In the genomic region with DNA sequence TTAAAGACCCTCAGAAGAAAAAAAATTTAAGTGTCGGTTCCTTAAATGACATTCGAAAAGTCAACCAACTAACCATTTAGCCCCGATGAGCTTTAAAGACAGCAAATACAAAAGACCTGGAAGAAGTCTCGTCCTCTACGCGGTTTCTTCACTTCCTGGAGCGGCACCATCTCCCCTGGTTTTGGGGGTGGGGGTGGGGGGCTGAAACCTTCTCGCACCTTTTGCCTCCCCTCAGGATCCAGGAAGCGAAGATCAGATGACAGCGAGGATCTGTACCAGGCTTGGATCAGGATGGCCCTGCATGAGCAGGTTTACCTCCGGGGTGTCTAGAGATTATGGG, we compare ENCODE assay signal across 9 mouse cellular contexts. TPM values are rescaled to one million over a fixed set of nuclear protein-coding genes. Genes with fewer than 3 reads are reported as not detected.
DNase-seq lines count a peak whose midpoint lies in the region; ATAC-seq lines count a peak whose summit lies in the region.
"Had no signal": no experiment of that assay in that cellular context is flagged by ENCODE, and none has a peak within 500 bp of the region (broad histone marks: within the 10 kb centered on the region; RNA-seq: fewer than 3 reads in every experiment).

No protein-coding gene starts in this region.

- H3K27ac ChIP-seq in heart, embryonic 16.5 days (ENCODE audit: low read length): no peak overlapping the region
- H3K27ac ChIP-seq in hindbrain, embryonic 11.5 days (ENCODE audit: low read depth, low read length): peak overlapping the region; percentile 96
- H3K27ac ChIP-seq in midbrain, embryonic 10.5 days (replicated peaks): peak overlapping the region; percentile 90; the same call in 1 of the 2 replicates

- ATAC-seq in heart, embryonic 16.5 days (replicated peaks; ENCODE audit: extremely low read depth, insufficient read depth, low FRiP score): no peak
- peak; percentile 9 for ATAC-seq in activated CD4-positive, CD25-positive, alpha-beta regulatory T cell, adult 4 months
- no peak for ATAC-seq in hindbrain, embryonic 11.5 days (ENCODE audit: low FRiP score)

- H3K9me3 ChIP-seq in heart, embryonic 16.5 days (replicated peaks; ENCODE audit: control insufficient read depth, low read length): no peaks in the 10 kb centered on the region
- no peaks in the 10 kb centered on the region for H3K9me3 ChIP-seq in hindbrain, embryonic 11.5 days (ENCODE audit: control insufficient read depth, low read length)
- no peaks in the 10 kb centered on the region for H3K9me3 ChIP-seq in midbrain, embryonic 10.5 days (replicated peaks)

- 5% methylated on average over 11 of the region's 11 CpGs for WGBS in heart, embryonic 16.5 days
- 7% methylated on average over 11 of the region's 11 CpGs for WGBS in hindbrain, embryonic 11.5 days
- 7% methylated on average over 11 of the region's 11 CpGs for WGBS in midbrain, embryonic 10.5 days

- no peak for DNase-seq in heart, postnatal 4 days
- DNase-seq in hindbrain, embryonic 11.5 days (ENCODE audit: low spot score): no peak
- DNase-seq in midbrain, embryonic 10.5 days (ENCODE audit: low spot score): no peak
- no peak for DNase-seq in urinary bladder, postnatal 4 days (ENCODE audit: low spot score in 2 of 2)
- no peak for DNase-seq in frontal cortex, postnatal 14 days (ENCODE audit: low spot score in 2 of 2)
- DNase-seq in adrenal gland, adult 8-10 months: no peak

- H3K36me3 ChIP-seq in heart, embryonic 16.5 days (ENCODE audit: control insufficient read depth, insufficient read depth): no peaks in the 10 kb centered on the region
- no peaks in the 10 kb centered on the region for H3K36me3 ChIP-seq in hindbrain, embryonic 11.5 days (ENCODE audit: control insufficient read depth, insufficient read depth, low read length)
- H3K36me3 ChIP-seq in midbrain, embryonic 10.5 days: no peaks in the 10 kb centered on the region
- H3K36me3 ChIP-seq: G1E had no signal

- H3K4me3 ChIP-seq in heart, embryonic 16.5 days (ENCODE audit: low read length): peak overlapping the region; percentile 54
- H3K4me3 ChIP-seq in hindbrain, embryonic 11.5 days (ENCODE audit: low read depth, low read length): peak overlapping the region; percentile 65
- H3K4me3 ChIP-seq in midbrain, embryonic 10.5 days: peak overlapping the region; percentile 77

- H3K4me2 ChIP-seq in heart, embryonic 16.5 days (ENCODE audit: low read depth, low read length): peak overlapping the region; percentile 88
- H3K4me2 ChIP-seq in hindbrain, embryonic 11.5 days (replicated peaks; ENCODE audit: low read depth, low read length): peak overlapping the region; percentile 74

- peak overlapping the region; percentile 68 for H3K9ac ChIP-seq in heart, embryonic 16.5 days (ENCODE audit: low read length)
- peak overlapping the region; percentile 83 for H3K9ac ChIP-seq in hindbrain, embryonic 11.5 days (ENCODE audit: low read depth, low read length)

- peaks cover 15% of the 10 kb centered on the region for H3K4me1 ChIP-seq in heart, embryonic 16.5 days (ENCODE audit: control insufficient read depth, insufficient read depth, low read length)
- H3K4me1 ChIP-seq in hindbrain, embryonic 11.5 days (replicated peaks; ENCODE audit: control insufficient read depth, insufficient read depth, low read length): no peaks in the 10 kb centered on the region; the same call in 1 of the 2 replicates
- peaks cover 22% of the 10 kb centered on the region for H3K4me1 ChIP-seq in midbrain, embryonic 10.5 days

- H3K27me3 ChIP-seq in heart, embryonic 16.5 days (ENCODE audit: control insufficient read depth, insufficient read depth, low read length): peaks cover 23% of the 10 kb centered on the region
- peaks cover 15% of the 10 kb centered on the region for H3K27me3 ChIP-seq in hindbrain, embryonic 11.5 days (ENCODE audit: control insufficient read depth, insufficient read depth, low read length)
- H3K27me3 ChIP-seq in midbrain, embryonic 10.5 days (ENCODE audit: low read depth, poor library complexity, severe bottlenecking): peaks cover 47% of the 10 kb centered on the region

RNA-seq across cellular contexts. Expression of gene Bdh1, which starts 6.2 kb away (rescaled TPM):
- polyA plus RNA-seq in heart, embryonic 16.5 days (2015; fragmentation: Nextera tagmentation; extraction: Ambion mirVana): 11.8 and 17.0 TPM in 2 replicates
- 1 to 10 TPM in 1 of 2 experiments, under 1 TPM in 1; 0.81 to 1.0 TPM for total RNA-seq in heart, postnatal 4 days (2021)
- 10 to 100 TPM; 20.5 to 20.7 TPM for polyA plus RNA-seq in activated CD4-positive, CD25-positive, alpha-beta regulatory T cell, adult 4 months (2017; shearing (Covaris generic))
- 33.4 and 35.6 TPM in 2 replicates for polyA plus RNA-seq in hindbrain, embryonic 11.5 days (2014; fragmentation: Nextera tagmentation; extraction: Ambion mirVana)
- 11.2 and 15.2 TPM in 2 replicates for polyA plus RNA-seq in midbrain, embryonic 10.5 days (2016; fragmentation: Nextera tagmentation; extraction: Ambion mirVana)
- 10 to 100 TPM in 2 of 4 experiments, 1 to 10 TPM in 2; 7.6 to 24.2 (median 15.5) TPM for total RNA-seq in adrenal gland, adult 8-10 months (2022)
- polyA plus RNA-seq: G1E had no signal
